Mouse (Mus musculus): ENCODE results near the gene Lrrc25.
A peak's percentile ranks its signal among the peaks of the same experiment; 100 is the strongest.
"Not testable (repeated sequence)": the region's sequence is repeated elsewhere in the genome, so short reads cannot be mapped to it uniquely, and the experiment has no call there.

Lrrc25 gene

GRCm38 (mm10) chr8:70615894-70616293 is at the start of gene Lrrc25:
Lrrc25 (plus strand) TSS chr8:70616155.
- DNase-seq (ENCODE audit: low read depth, low spot score) = no peak

DNA sequence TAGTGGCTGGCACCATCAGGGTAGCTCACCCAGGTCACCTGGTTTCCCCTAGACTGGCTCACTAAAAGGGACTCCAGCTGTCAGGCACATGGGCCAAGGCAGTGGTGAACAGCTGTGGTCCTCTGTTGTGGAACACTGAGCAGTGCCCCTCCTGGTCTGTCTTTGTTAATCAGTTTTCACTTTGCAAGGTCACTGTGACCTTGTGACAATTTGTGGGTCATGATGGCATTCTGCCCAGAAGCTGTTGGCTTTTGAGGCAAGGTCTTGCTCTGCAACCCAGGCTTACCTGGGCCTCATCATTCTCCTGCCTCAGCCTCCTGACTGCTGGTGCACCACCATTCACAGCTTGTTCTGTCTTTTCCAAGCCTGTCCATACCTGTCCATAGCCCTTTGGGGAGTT is 45.6 kb upstream of the Lrrc25 start:
- no peak for DNase-seq (ENCODE audit: low read depth, low spot score)

GRCm38 (mm10) chr8:70570990-70571389 is 45.0 kb upstream of the Lrrc25 start:
- no peak for DNase-seq (ENCODE audit: low read depth, low spot score)

DNA sequence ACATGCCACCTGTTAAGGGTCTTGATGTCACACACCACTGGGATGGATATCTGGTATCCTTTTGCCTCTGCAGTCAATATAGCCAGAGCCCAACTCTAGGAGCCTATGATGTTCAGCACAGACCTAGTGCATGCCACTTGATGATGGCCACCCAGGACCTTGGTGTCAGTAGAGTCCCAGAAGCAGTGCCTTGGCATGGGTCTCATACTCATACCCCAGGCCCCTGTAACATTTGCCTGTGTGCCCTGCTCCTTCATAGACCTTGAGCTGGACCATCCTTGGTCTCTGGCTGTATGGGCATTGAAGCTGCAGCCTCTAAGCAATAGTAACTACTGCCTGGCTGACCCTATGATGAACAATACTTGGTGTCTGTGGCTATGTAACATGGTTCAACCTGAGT is 41.7 kb upstream of the Lrrc25 start:
- DNase-seq (ENCODE audit: low read depth, low spot score) = no peak

GRCm38 (mm10) chr8:70574915-70575314 is 41.0 kb upstream of the Lrrc25 start:
- DNase-seq (ENCODE audit: low read depth, low spot score) = no peak

GRCm38 (mm10) chr8:70577207-70577606 is 38.7 kb upstream of the Lrrc25 start:
- DNase-seq (ENCODE audit: low read depth, low spot score) = no peak

- DNase-seq (ENCODE audit: low read depth, low spot score) = no peak
These were observed 32.2 kb upstream of the Lrrc25 start for GRCm38 (mm10) chr8:70583476-70584387.

- no peak for DNase-seq (ENCODE audit: low read depth, low spot score)
These were observed 31.2 kb upstream of the Lrrc25 start for GRCm38 (mm10) chr8:70584606-70585257.

GRCm38 (mm10) chr8:70585258-70585652 is 30.7 kb upstream of the Lrrc25 start:
- no peak for DNase-seq (ENCODE audit: low read depth, low spot score)

DNA sequence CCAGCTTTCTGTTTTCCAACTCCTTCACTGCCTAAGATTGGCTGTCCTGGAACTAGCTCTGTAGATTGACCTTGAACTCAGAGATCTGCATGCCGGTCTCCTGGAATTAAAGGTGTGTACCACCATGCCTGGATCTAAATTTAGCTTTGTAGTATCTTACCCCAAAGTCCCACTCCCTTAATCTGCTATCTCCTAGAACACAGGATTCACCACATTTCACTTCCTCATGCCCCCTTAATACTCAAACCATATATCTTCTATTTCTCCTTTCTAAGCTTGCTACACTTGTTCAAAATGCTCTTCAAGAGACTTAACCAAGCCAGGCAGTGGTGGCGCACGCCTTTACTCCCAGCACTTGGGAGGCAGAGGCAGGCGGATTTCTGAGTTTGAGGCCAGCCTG is 28.0 kb upstream of the Lrrc25 start:
- DNase-seq (ENCODE audit: low read depth, low spot score) = not testable (repeated sequence)

DNA sequence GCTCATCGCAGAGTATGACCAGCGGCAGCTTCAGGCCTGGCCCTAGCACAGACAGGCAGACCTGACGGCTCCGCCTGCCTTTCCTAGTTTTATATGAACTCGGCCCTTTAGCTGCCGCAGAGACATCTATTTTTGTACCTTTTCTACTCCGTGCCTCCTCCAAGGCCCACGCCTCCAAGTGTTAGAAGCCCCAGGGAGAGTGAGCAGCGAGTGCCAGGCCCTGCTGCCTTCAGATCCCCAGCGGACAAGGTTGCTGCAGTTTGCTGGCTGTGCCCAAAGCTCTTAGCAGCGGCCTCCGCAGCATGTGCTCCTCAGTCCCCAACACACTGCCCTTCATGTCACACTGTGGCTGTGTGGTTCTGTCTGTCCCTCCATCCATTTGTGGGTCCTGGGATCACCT is 24.4 kb upstream of the Lrrc25 start:
- DNase-seq (ENCODE audit: low read depth, low spot score) = no peak

GRCm38 (mm10) chr8:70593173-70593572 is 22.8 kb upstream of the Lrrc25 start:
- no peak for DNase-seq (ENCODE audit: low read depth, low spot score)

GRCm38 (mm10) chr8:70593961-70594609 is 21.9 kb upstream of the Lrrc25 start, which contains the start of gene Isyna1:
Isyna1 (plus strand) TSS chr8:70594373.
- peak; percentile 71 for DNase-seq (ENCODE audit: low read depth, low spot score)

DNA sequence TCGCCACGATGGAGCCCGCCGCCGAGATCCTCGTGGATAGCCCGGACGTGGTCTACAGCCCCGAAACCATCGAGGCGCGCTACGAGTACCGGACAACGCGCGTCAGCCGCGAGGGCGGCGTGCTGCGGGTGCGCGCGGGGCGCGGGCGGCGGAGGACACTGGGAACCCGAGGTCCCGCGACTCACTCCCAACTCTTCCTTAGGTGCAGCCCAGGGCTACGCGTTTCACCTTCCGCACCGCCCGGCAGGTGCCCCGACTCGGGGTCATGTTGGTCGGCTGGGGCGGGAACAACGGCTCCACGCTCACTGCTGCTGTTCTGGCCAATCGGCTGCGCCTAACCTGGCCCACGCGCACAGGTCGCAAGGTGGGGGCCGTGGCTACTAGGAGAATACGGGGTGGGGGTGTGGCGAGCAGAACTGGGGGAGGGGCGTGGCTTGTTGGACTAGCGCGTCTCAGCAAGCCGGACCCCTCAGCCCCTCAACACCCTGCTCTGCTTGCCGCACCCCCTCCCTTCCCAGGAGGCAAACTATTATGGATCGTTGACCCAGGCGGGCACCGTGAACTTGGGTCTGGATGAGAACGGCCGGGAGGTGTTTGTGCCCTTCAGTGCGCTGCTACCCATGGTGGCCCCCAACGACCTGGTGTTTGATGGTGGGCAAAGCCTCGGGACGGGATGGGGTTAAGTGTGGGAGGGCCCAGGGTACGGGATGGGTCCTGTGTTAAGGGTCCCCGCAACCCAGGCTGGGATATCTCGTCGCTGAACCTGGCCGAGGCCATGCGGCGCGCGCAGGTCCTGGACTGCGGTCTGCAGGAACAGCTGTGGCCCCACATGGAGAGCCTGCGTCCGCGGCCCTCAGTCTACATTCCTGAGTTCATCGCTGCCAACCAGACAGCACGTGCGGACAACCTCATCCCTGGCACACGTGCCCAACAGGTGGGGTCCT is 21.1 kb upstream of the Lrrc25 start:
- DNase-seq (ENCODE audit: low read depth, low spot score) = no peak

DNA sequence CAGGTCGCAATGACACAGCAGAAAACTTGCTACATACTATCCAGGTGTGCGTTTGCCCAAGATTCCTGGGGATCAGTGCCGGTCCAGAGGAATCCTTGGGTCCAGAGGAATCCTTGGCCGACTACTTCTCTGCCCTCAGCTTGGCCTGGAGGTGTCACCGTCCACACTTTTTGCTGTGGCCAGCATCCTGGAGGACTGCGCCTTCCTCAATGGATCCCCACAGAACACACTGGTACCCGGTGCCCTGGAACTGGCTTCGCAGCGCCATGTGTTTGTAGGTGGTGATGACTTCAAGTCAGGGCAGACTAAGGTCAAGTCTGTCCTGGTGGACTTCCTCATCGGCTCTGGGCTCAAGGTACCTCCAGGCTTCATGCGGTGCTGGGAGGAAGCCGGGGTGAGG is 20.1 kb upstream of the Lrrc25 start:
- DNase-seq (ENCODE audit: low read depth, low spot score) = no peak

- no peak for DNase-seq (ENCODE audit: low read depth, low spot score)
These were observed 19.7 kb upstream of the Lrrc25 start for GRCm38 (mm10) chr8:70596216-70596615.

DNA sequence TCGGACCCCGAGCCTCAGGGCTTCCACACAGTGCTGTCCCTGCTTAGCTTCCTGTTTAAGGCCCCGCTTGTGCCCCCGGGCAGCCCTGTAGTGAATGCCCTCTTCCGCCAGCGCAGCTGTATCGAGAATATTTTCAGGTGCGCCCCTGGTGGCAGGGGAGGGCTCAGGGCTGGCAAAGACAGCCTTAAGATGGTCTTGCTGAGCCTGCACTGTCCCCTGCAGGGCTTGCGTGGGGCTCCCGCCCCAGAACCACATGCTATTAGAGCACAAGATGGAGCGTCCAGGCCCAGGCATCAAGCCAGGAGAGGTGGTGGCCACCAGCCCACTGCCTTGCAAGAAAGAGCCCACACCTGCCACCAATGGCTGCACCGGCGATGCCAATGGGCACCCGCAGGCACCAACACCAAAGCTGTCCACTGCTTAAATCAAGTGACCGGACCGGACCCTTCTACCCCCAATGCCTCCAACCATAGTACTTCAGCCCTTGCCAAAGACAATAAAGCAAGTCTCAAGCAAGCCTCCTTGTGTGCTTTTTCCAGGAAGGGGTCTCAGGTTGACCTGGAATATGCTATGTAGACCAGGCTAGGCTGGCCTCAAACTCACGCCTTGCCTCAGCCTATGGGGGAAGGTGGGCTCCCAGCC is 19.1 kb upstream of the Lrrc25 start:
- no peak for DNase-seq (ENCODE audit: low read depth, low spot score)

GRCm38 (mm10) chr8:70597417-70598272 is 18.3 kb upstream of the Lrrc25 start:
- DNase-seq (ENCODE audit: low read depth, low spot score) = no peak

- no peak for DNase-seq (ENCODE audit: low read depth, low spot score)
These were observed 17.7 kb upstream of the Lrrc25 start for GRCm38 (mm10) chr8:70598283-70598682.

GRCm38 (mm10) chr8:70598722-70599121 is 17.2 kb upstream of the Lrrc25 start:
- no peak for DNase-seq (ENCODE audit: low read depth, low spot score)
